Mouse (Mus musculus) small intestine, adult 2 months (tissue): ENCODE data around the gene Appl2.

Experiments
- CTCF ChIP-seq: fragments of 200-500 bp; IDR thresholded peaks from 2 replicates; pipeline ENCODE4 v1.5.1; 2012; ENCODE audit warnings: low read depth, mild to moderate bottlenecking, control low read depth, inconsistent platforms, low read length, moderate library complexity, mixed read lengths; ENCODE audit not compliant: insufficient replicate concordance, insufficient read length; ENCODE audit errors: extremely low read depth
- POLR2A ChIP-seq: fragments of 200-500 bp; IDR thresholded peaks from 2 replicates; pipeline ENCODE4 v1.6.1; 2012; ENCODE audit warnings: low read depth, mild to moderate bottlenecking, control low read depth, inconsistent platforms, low read length, moderate library complexity

DNA sequence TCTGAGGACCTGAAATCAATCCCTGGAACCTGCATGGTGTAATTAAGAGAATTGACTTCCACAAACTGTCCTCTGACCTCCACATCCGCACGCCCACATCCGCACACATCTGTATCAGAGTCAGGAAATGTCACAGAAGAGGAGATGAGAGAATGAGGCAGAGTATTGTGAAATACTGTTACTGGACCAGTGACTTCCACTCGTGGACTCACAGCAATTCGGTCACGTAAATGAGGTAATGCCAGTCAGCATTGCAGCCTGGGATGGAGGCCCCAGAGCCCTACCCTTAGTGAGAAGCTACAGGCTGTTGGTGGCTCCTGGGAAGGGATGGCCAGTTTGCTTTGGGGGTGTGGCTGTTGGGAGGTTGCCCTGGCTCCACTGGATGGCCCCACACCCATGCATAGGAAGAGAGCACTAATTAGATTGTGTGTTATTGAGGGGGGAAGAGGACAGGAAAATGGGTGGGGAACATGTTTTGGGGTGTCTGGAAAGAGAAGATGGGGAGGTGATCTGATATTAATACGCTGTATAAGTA, 2.1 kb downstream of the Appl2 start:
- no peak for TF ChIP-seq CTCF
- no peak for TF ChIP-seq POLR2A
